Mouse (Mus musculus) v-Abl transformed pro-B cells (cell line): Measurements from ENCODE around the gene Ranbp6.

Source experiments
- in situ Hi-C, 2 experiments: fragments of 400-800 bp; cut with MboI; formaldehyde crosslinking; loops; one replicate each; pipeline ENCODE4 v1.15.1; 2025; ENCODE audit not compliant: unreplicated experiment in 2 of 2

The Ranbp6 gene

GRCm38 (mm10) chr19:29823456-29824010 is 10.8 kb upstream of the Ranbp6 start:
- in situ Hi-C loops: loop anchor here (5.0 to 25.0 kb wide), 12 partner anchors 141 to 1811 kb away; partner anchors contain the start of genes Cd274 (in 1 of the 2), Cdc37l1 (in 1 of the 2), Jak2 (in 1 of the 2) and Plgrkt (in 1 of the 2)

GRCm38 (mm10) chr19:29820966-29821365 is 8.2 kb upstream of the Ranbp6 start:
- in situ Hi-C loops: loop anchor here (5.0 to 25.0 kb wide), 12 partner anchors 139 to 1809 kb away; partner anchors contain the start of genes Cd274 (in 1 of the 2), Cdc37l1 (in 1 of the 2), Jak2 (in 1 of the 2) and Plgrkt (in 1 of the 2)

- in situ Hi-C loops: loop anchor here (10.0 to 25.0 kb wide), 9 partner anchors 105 to 1798 kb away; partner anchors contain the start of genes Cd274 (in 1 of the 2), Cdc37l1 (in 1 of the 2), Jak2 (in 1 of the 2) and Plgrkt (in 1 of the 2)
Observed at GRCm38 (mm10) chr19:29810022-29810421, 2.8 kb downstream of the Ranbp6 start.

GRCm38 (mm10) chr19:29805917-29806785 is 6.6 kb downstream of the Ranbp6 start, which contains the start of gene 9930021J03Rik:
TSS of gene 9930021J03Rik (minus strand) at chr19:29805989.
- in situ Hi-C loops: loop anchor here (25.0 kb wide), 7 partner anchors 294 to 1794 kb away; partner anchors contain the start of genes Cd274 (in 1 of the 2), Cdc37l1 (in 1 of the 2), Jak2 (in 1 of the 2) and Plgrkt (in 1 of the 2)

- in situ Hi-C loops: loop anchor here (25.0 kb wide), 7 partner anchors 293 to 1793 kb away; partner anchors contain the start of genes Cd274 (in 1 of the 2), Cdc37l1 (in 1 of the 2), Jak2 (in 1 of the 2) and Plgrkt (in 1 of the 2)
Observed at GRCm38 (mm10) chr19:29805101-29805916, 7.5 kb downstream of the Ranbp6 start.

- in situ Hi-C loops: loop anchor here (25.0 kb wide), 7 partner anchors 292 to 1792 kb away; partner anchors contain the start of genes Cd274 (in 1 of the 2), Cdc37l1 (in 1 of the 2), Jak2 (in 1 of the 2) and Plgrkt (in 1 of the 2)
Observed at GRCm38 (mm10) chr19:29803946-29804345, 8.8 kb downstream of the Ranbp6 start.

GRCm38 (mm10) chr19:29797371-29797770 is 15.4 kb downstream of the Ranbp6 start:
- in situ Hi-C loops: loop anchor here in 1 of 2 experiments (25.0 kb wide), 1 partner anchor 535 kb away; the partner anchor contains the start of gene Jak2

- in situ Hi-C loops: loop anchor here in 1 of 2 experiments (25.0 kb wide), 1 partner anchor 526 kb away; the partner anchor contains the start of gene Jak2
Observed at GRCm38 (mm10) chr19:29787997-29788396, 24.8 kb downstream of the Ranbp6 start.

- in situ Hi-C loops: loop anchor here in 1 of 2 experiments (25.0 kb wide), 1 partner anchor 521 kb away; the partner anchor contains the start of gene Jak2
Observed at GRCm38 (mm10) chr19:29782914-29783313, 29.9 kb downstream of the Ranbp6 start.
